Mouse (Mus musculus) heart, adult 2 months (tissue): Measurements from ENCODE around the gene Glod4. TPM values are rescaled to one million over a fixed set of nuclear protein-coding genes. Genes with fewer than 3 reads are reported as not detected.

Experiments used
- DNase-seq, 2 experiments: peaks; one replicate each; pipeline ENCODE4 v3.0.0; 2021
- H3K27ac ChIP-seq: fragments of 200-600 bp; 2 replicates; pipeline ENCODE4 v1.8.1; 2022
- H3K27me3 ChIP-seq: fragments of 200-500 bp; 2 replicates; pipeline ENCODE4 v1.6.1; 2012; ENCODE audit warnings: mild to moderate bottlenecking, low read length, inconsistent platforms, mixed read lengths; ENCODE audit not compliant: control insufficient read depth, insufficient read depth
- H3K36me3 ChIP-seq: fragments of 200-500 bp; 2 replicates; pipeline ENCODE4 v1.6.1; 2012; ENCODE audit warnings: low read length, inconsistent platforms; ENCODE audit not compliant: control insufficient read depth, insufficient read depth
- H3K4me1 ChIP-seq: fragments of 200-500 bp; 2 replicates; pipeline ENCODE4 v1.6.1; 2011; ENCODE audit warnings: low read length; ENCODE audit not compliant: control insufficient read depth, insufficient read depth
- H3K4me3 ChIP-seq: fragments of 200-600 bp; 2 replicates; pipeline ENCODE4 v1.8.1; 2022
- H3K79me2 ChIP-seq: fragments of 200-500 bp; replicated peaks from 2 replicates; pipeline ENCODE4 v1.6.1; 2012; ENCODE audit warnings: mild to moderate bottlenecking, inconsistent platforms, low read length, moderate library complexity, mixed read lengths; ENCODE audit not compliant: control insufficient read depth, insufficient read depth
- H3K9ac ChIP-seq: fragments of 200-500 bp; 2 replicates; pipeline ENCODE4 v1.6.1; 2012; ENCODE audit warnings: low read depth, mild to moderate bottlenecking, control low read depth, inconsistent platforms, low read length, mixed read lengths
- CTCF ChIP-seq: fragments of 200-600 bp; IDR thresholded peaks from 2 replicates; pipeline ENCODE4 v1.8.1; 2022; ENCODE audit warnings: antibody characterized with exemption, mild to moderate bottlenecking, moderate library complexity
- EP300 ChIP-seq: fragments of 200-500 bp; IDR thresholded peaks from 2 replicates; pipeline ENCODE4 v1.6.1; 2011; ENCODE audit warnings: low read depth, low read length, control low read depth; ENCODE audit not compliant: insufficient read depth
- POLR2A ChIP-seq: fragments of 200-500 bp; IDR thresholded peaks from 2 replicates; pipeline ENCODE4 v1.6.1; 2011; ENCODE audit warnings: mild to moderate bottlenecking, low read depth, low read length, control low read depth; ENCODE audit not compliant: insufficient read depth
- WGBS: fragments of 180-500 bp; shearing (Covaris S2); methylation state at CpG from one replicate; pipeline ENCODE4 v1.1.7; 2018; 5-methylcytosine and 5-hydroxymethylcytosine counted together
- intact Hi-C: fragments of 180-260 bp; cut with DNase I; formaldehyde crosslinking; loops from one replicate; pipeline ENCODE4 v1.15.1; 2025
- polyA plus RNA-seq: library from polyadenylated mRNA; depleted of rRNA; stranded (reverse); fragments of >200 nt; gene quantifications from 2 replicates; pipeline ENCODE4 v1.2.3, GENCODE M21; 2012
- total RNA-seq, 2 experiments: library from RNA; stranded (reverse); gene quantifications; 2 replicates each; pipeline ENCODE4 v1.2.3; 2021

The Glod4 gene
- total and polyA plus RNA-seq, 3 experiments: 12.0 to 41.5 (median 34.2) TPM

GRCm38 (mm10) chr11:76243811-76244546 lies 454 bp upstream of the Glod4 start:
- no peaks in the 10 kb centered on the region for H3K79me2 ChIP-seq
- intact Hi-C loops: no loop called here
- no peak for DNase-seq
- peaks cover 3% of the 10 kb centered on the region for H3K4me1 ChIP-seq
- peaks cover 2% of the 10 kb centered on the region; the same call in 1 of the 2 replicates for H3K36me3 ChIP-seq
- no peak for TF ChIP-seq POLR2A
- TF ChIP-seq EP300: no peak
- TF ChIP-seq CTCF: no peak
- H3K27ac ChIP-seq: peak overlapping the region; percentile 82
- H3K9ac ChIP-seq: peak overlapping the region; percentile 63
- 3% methylated on average over 34 of the region's 34 CpGs for WGBS
- H3K4me3 ChIP-seq: peak overlapping the region; percentile 93
- H3K27me3 ChIP-seq: no peaks in the 10 kb centered on the region

- no peak for TF ChIP-seq EP300
- no peak for TF ChIP-seq CTCF
- TF ChIP-seq POLR2A: no peak
- no peak overlapping the region for H3K9ac ChIP-seq
- intact Hi-C loops: no loop called here
- peaks cover 3% of the 10 kb centered on the region for H3K4me1 ChIP-seq
- H3K36me3 ChIP-seq: peaks cover 2% of the 10 kb centered on the region; the same call in 1 of the 2 replicates
- H3K27ac ChIP-seq: no peak overlapping the region
- no peaks in the 10 kb centered on the region for H3K79me2 ChIP-seq
- H3K4me3 ChIP-seq: no peak overlapping the region
- DNase-seq: no peak
- H3K27me3 ChIP-seq: no peaks in the 10 kb centered on the region
- WGBS: 94% methylated on average over 2 of the region's 2 CpGs
Measured at GRCm38 (mm10) chr11:76239750-76240149, 3.8 kb downstream of the Glod4 start.

- no peak overlapping the region for H3K9ac ChIP-seq
- intact Hi-C loops: no loop called here
- H3K27ac ChIP-seq: no peak overlapping the region
- no peaks in the 10 kb centered on the region for H3K27me3 ChIP-seq
- no peaks in the 10 kb centered on the region for H3K79me2 ChIP-seq
- H3K4me3 ChIP-seq: no peak overlapping the region
- DNase-seq: no peak
- H3K4me1 ChIP-seq: 0 out of 2 replicates have a peak, but pooled peaks cover 1% of the 10 kb centered on the region
- TF ChIP-seq CTCF (no peak), POLR2A (no peak), EP300 (no peak)
- 87% methylated on average over 3 of the region's 3 CpGs for WGBS
- no peaks in the 10 kb centered on the region for H3K36me3 ChIP-seq
Measured at GRCm38 (mm10) chr11:76236136-76236535, 7.4 kb downstream of the Glod4 start.

GRCm38 (mm10) chr11:76225051-76225450 lies 18.5 kb downstream of the Glod4 start:
- no peak overlapping the region for H3K27ac ChIP-seq
- no peak overlapping the region for H3K4me3 ChIP-seq
- intact Hi-C loops: no loop called here
- no peak for DNase-seq
- TF ChIP-seq EP300 (no peak), CTCF (no peak), POLR2A (no peak)
- no peaks in the 10 kb centered on the region for H3K79me2 ChIP-seq
- H3K9ac ChIP-seq: no peak overlapping the region
- no peaks in the 10 kb centered on the region for H3K4me1 ChIP-seq
- no peaks in the 10 kb centered on the region for H3K27me3 ChIP-seq
- no peaks in the 10 kb centered on the region for H3K36me3 ChIP-seq

- H3K36me3 ChIP-seq: no peaks in the 10 kb centered on the region
- no peak overlapping the region for H3K27ac ChIP-seq
- no peak overlapping the region for H3K4me3 ChIP-seq
- H3K79me2 ChIP-seq: no peaks in the 10 kb centered on the region
- no peaks in the 10 kb centered on the region for H3K27me3 ChIP-seq
- no peak for DNase-seq
- intact Hi-C loops: no loop called here
- H3K4me1 ChIP-seq: no peaks in the 10 kb centered on the region
- TF ChIP-seq POLR2A (no peak), CTCF (no peak), EP300 (no peak)
- 79% methylated on average over 5 of the region's 5 CpGs for WGBS
- H3K9ac ChIP-seq: no peak overlapping the region
Measured at GRCm38 (mm10) chr11:76224631-76225030, 18.9 kb downstream of the Glod4 start.

- WGBS: 2% methylated on average over 34 of the region's 35 CpGs
- peak within 1 kb of the TSS; percentile 76 for H3K9ac ChIP-seq
- no peaks in the 10 kb centered on the region for H3K36me3 ChIP-seq
- no peaks in the 10 kb centered on the region for H3K27me3 ChIP-seq
- no peaks in the 10 kb centered on the region; the same call in none of the 2 replicates for H3K4me1 ChIP-seq
- peak within 1 kb of the TSS; percentile 93 for H3K4me3 ChIP-seq
- peak; percentile 96 for TF ChIP-seq CTCF
- TF ChIP-seq EP300: peak; percentile 90
- TF ChIP-seq POLR2A: peak; percentile 75
- H3K79me2 ChIP-seq: no peaks in the 10 kb centered on the region
- peak within 1 kb of the TSS; percentile 92 for H3K27ac ChIP-seq
- peak; percentile 97 for DNase-seq
- intact Hi-C loops: loop anchor here (1.0 to 5.0 kb wide), 3 partner anchors 15 to 135 kb away; partner anchors contain the start of genes Fam57a and Vps53
Measured at GRCm38 (mm10) chr11:76217390-76217800, 26.1 kb downstream of the Glod4 start, which contains the start of the genes Dbil5 and Gemin4. Gene Dbil5 (plus strand): TSS chr11:76217608. Gene Gemin4 (minus strand): TSS chr11:76217664.
